Mouse (Mus musculus) frontal cortex, postnatal 36 days (tissue): ENCODE measurements at regions not wholly inside any gene's neighbourhood (a gene's known extent, or its start where the extent isn't known, plus 50 kb on each side); places are given as distances from the start of the nearest gene placed in this dataset.

Experiments
- DNase-seq, 2 experiments: peaks; one replicate each; pipeline ENCODE4 v3.0.0; 2022; ENCODE audit warnings: low spot score in 2 of 2

DNA sequence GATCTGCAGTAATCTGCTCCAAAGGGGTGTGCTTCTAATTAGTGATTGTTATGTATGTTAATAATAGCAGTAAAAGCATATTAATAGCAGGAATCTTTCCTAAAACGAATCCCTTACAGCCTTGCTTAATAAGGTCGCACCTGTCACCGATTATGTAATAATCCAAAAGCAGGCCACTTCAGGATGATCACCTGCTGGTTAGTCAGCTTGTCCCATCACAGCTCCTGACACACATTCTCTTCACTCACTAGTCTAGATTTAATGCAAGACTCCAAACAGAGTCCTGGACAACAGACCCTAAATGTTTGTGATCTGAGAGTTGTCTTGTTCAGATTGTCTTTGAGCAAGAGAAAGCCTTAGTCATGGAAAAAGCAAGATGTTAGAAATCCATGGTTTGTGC lies 85.2 kb upstream of the Kctd3 start:
- no peak for DNase-seq

DNA sequence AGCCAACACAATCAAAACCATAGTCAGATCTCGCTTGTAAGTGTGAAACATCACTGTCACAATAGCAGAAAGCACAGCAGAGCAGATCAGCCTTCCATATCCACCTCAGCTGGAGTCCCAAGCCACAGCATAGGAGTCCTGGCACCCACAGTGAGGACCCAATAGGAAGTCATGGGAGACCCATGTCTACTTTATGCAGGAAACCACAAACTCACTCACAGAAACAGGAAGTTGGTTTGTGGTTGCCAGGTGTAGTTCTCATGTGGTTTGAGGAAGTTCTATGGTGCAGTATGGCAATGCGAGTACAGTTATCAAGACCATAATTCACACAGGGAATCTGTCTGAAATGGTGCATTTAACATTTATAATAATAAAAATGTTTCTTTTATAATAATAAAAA lies 77.6 kb upstream of the Kctd3 start:
- no peak for DNase-seq

DNA sequence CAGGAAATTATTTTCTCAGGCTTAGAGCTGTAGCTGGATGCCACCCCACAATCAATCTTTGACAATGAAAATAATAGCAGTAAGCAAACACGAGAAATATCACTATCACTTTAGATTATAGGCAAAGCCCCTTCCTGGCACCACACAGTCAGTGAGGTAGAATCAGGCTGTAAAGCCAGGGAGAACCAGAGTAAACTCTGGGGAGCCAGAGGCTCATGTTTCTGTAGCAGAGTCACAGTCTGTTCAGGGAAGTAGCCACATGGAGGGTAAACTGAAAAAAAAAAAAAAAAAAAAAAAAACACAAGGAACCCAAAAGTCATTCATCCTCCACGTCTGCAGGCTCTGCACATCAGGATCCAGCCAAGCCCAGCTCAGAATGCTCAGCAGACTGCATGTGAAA lies 73.6 kb upstream of the Kctd3 start:
- no peak for DNase-seq

DNA sequence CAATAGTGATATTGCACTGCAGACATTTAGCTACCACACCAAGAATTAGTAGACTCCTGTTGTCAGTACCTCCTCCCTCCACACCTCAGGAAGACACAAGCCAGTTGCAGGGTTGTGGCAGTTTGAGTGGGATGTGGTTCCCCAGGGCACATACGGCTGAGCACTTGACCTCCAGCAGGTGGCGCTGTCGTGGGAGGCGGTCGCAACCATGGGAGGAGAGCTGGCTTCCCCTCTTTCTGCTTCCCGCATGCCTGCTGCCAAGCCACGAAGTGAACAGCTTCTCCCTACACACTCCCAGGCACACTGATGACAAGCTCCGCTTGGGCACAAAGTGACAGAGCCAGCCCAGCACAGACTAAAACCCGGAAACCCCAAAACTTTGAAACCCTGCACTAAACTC lies 73.2 kb upstream of the Kctd3 start:
- DNase-seq: peak; percentile 21 to 24

DNA sequence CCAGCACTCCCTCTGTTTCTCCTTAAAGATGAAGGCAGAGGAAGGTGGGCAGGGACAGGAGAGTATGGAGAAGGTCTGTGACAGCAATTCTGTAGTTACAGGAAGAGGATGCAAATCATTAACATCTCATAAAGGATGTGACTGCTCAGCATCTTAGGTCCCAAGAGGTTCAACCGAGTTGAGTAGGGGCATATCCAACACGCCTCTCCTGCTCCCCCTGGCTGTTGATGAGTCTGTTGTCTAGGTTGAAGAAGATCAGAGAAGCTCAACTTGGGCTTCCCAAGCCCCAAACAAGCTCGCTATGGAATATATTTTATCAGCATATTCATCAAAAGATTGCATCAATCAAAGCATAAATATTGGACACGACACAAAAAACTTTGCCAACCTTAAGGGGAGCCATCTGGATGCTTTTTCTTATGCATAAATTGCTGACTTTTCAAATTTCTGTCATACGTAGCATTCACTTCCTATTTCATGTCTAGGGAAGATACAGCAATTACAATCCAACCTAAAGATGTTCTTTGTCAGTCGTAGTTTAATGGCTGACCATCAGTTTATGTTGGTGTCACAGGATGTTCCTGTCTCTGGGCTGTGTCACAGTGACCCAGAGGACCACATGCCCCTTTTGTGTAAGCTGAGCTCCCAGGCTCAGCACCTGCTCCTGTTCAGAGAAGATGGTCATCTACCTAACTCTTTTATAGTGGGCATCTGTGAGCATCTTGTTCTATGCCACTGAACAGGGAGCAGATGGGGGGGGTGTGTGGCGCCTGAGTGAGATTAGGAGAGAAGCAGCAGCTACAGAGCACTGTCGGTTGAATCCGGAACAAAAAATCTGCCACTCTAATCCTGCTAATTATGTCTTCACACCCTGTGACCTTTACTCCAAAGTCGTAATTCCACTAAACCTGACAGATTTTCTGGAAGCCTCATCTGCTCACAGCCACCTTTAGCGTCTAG lies 72.1 kb upstream of the Kctd3 start:
- DNase-seq: no peak

DNA sequence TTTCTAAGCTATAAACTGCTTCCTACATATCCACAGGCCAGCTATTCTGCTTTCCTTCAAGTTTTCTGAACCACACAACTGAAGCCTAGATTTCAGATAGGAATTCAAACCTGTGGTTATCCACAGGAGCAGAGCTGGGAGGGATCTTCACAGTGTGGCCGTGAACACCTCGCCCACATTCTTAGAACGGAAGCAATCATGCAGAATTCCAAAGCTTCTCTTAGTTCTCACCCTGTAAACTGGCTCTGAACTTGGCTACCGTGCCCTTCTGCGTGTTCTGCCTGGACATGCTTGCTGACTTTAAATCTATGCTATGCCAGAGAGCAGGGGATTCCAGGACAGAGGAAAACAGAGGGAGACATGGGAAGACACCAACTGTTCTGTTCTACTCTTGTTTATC lies 70.2 kb upstream of the Kctd3 start:
- DNase-seq: no peak

DNA sequence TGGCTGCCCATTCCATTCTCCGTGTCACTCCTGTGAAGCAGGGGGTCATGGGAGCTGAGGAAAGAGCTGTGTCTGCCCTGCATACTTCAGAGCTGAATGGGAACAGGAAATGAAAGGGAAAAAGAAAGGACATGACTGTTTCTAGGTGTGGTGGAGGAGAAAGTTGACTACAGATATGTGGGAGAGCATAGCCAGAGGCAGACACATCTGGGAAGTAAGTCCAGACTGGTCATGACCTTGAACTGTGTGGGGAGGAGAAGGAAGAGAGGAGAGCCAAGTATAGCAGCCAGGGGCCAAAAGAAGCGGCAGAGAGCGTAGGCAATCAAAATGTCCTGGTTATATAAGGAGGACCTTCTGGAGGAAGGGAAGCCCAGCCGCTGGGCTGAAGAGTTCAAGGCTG lies 68.6 kb upstream of the Kctd3 start:
- DNase-seq: no peak

DNA sequence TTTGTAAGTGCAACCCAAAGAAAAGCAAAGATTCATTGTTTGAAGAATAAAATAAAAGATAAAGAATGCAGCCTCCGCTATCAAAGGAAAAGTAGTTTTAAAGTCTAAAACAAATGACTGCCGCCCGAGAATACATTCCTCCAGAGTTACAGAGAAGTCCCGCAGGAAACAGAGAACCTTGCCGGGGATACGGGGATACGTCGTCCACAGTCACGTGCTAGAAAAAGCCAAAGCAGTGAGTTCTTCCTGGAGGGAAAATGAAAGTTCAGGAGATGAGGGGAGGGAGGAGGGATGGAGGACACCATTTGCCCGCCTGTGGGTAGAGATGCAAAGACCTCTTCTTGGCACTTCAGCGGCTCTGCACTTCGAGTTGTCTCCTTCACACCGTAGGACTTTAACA lies 68.0 kb upstream of the Kctd3 start:
- no peak for DNase-seq

DNA sequence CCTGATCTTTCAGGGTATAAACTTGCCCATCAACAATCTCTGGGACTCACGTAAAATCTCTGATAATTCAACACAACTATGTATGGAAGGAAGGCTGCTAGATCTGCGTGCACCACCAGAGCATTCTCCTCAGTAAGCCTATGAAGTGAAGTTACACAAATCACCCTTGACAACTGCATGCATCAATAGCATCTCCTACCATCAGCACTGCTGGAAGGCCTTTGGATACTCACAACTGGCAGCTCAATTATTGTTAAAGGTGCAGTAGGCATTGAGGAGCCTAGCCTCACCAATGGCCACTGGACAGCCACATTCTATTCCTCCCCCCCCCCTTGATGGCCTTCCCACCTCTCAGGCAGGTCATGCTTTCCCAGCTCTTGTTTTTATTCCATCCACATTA lies 64.9 kb upstream of the Kctd3 start:
- no peak for DNase-seq

DNA sequence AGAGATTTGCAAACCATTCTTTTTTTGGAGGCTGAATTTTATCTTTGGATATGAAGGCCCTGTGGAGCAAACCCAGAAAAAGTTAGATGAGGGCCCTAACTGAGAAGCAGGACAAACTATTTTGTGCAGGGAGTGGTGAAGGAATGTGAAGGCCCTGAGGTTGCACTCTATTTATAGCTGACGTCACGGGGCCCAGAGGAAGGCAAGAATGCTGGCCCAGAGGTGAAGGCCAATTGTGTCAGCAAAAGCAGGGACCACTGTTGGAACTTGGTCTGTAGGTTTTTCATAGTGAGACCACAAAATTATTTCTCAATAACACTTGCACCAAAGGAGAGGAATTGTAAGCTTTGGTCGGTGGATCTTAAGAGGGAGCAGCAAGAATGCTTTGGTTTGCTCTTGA lies 60.6 kb upstream of the Kctd3 start:
- no peak for DNase-seq

DNA sequence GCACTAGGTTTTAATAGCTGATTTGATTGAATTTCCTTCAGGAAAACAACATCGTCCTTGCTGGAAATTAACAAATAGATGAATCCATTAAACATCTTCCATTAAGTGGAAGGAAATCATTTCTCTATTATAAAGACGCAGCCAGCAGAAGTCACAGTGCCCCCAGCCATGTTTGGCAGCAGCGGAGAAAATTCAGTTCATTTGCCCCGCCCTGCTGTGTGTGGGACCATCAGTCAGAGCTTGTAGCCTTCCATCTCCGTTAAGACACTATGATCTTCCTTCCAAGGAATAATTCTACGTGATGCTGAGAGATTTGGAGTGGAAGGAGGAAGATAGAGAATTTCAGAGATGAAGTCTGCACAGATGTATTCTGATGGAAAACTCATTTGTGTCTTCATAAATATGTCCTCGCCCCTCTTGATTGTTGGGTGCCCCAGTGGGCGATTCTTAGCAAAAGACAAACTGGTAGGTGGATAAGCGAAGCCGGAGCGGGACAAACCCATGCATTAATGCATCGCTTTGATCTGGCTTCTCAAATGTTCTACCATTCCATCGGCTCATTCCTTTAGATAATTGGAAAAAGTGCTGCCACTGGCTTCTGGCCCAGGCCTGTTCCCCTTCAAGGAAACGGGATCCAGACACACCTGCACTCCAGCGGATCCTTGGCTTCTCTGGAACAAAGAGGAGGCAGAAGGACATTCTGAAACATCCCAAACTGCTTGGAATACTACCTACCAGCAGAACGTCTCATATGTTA lies 59.7 kb upstream of the Kctd3 start:
- DNase-seq: no peak

DNA sequence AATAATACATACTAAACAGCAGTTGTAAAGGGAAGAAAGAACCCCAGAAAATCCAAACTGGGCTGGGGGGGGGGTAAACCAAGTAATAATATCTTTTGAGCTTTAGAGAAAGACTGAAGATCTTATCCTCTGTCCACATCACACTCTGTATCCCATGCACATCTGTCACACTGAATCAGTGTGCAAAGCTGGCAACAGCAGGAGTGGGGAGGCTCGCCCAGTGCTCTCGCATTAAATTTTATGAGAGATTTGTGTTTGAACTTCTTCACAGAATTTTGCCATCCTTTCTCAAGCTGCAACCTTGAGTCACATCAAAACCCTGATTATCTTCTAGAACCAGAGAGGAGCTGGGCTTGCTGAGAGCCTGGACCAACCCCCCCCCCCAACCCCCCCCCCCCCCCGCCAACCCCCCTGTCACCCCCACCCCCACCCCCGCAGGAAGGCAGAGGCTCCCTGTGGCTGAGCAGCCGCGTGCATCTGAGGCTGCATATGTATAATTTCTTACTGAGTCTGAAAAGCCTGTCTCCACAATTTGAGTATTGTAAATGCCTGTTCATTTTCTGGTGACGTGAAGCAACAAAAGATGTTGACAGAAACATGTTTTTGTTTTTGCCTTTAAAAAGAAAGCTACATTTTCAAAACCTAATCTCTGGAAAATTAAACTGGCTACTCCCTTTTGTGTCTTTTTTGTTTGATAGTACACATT lies 59.0 kb upstream of the Kctd3 start:
- no peak for DNase-seq

DNA sequence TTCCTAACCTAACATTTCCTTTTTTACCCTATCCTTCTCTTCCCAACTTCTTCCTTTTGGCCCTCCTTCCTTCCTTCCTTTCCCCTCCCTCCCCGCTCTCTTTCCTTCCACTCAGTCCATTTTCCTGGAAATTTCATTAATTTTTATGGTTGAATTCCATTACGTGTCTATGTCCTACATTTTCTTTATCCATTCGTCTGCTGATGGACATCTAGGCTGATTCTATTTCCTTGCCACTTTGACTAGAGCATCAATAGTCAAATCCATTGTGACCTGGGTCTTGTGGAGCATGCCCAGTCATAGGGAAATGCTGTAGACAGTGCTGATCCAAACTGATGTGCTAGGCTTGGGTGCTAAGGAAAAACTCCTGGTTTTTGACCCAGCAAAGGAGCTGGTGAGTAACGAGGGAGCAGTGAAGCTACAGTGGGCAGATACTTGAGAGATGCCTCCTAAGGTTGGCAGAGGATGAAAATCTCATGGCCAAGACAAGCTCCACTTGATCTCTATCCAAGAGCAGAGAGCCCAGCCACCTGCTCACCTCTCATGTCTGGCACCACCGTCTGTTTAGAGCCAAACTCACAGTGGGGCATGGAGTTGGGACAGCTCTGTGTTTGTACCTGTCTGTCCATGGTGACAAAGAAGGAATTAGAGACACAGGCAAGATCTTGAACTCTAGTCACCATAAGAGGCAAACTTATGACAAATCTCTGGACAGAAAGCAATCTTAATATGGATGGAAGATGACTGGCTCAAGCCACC lies 57.7 kb upstream of the Kctd3 start:
- no peak for DNase-seq

DNA sequence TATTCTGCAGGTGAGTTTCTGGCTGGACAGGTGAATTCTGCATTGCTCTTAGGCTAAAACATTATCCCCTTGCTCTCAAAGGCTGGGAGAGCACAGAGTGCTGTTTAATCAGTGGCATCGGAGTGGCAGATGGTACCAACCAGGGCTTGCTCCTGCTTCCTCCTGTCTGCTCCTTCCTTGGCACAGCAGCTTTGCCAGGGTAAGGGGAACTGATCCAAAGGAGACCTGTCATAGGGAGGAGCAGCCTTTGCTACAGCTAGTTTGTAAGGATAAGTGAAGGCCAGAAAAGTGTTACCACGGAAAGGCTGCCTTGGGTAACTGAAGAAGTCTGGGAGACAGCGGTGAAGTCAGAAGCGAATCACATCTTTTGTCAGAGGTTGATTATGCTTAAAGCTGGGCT lies 57.0 kb upstream of the Kctd3 start:
- no peak for DNase-seq

DNA sequence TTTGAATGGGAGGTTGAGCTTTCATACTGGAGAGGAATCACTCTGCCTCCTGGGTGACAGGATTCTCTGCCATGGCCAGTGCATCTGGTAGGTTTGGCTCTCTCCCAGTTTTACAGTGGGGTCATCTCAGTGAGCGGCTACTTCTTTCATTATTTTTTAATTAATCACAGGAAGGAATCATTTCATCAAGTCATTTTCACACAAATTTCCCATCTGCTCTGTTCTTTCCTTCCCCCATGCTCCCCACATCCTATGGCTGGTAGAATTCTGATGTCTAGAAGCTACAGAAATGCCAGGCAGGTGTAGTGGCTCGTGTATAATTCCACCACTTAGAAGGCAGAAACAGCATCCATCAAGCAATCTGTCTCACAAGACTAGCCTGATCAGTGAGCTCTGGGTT lies 56.1 kb upstream of the Kctd3 start:
- DNase-seq: no peak

DNA sequence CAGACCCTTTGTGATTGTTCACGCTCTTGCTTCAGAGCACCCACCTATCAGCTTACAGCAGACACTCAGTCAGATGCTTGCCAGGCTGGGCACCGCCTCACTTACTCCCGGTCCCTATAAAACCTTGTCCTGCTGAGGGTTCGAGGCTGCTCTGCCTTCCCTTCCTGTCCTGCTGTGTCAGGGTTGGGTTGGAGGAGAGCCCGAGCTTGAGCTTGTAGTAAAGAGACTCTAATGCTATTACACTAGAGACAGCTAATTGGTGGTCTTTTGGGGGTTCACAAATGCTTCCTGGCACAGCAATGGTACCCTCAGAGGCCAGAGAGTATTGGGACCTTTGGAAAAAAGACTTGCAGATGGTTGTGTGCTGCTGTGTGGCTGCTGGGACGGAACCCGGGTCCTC lies 55.6 kb upstream of the Kctd3 start:
- DNase-seq: no peak
